Mouse (Mus musculus): ENCODE measurements at regions not wholly inside any gene's neighbourhood (a gene's known extent, or its start where the extent isn't known, plus 50 kb on each side); places are given as distances from the start of the nearest gene placed in this dataset.

DNA sequence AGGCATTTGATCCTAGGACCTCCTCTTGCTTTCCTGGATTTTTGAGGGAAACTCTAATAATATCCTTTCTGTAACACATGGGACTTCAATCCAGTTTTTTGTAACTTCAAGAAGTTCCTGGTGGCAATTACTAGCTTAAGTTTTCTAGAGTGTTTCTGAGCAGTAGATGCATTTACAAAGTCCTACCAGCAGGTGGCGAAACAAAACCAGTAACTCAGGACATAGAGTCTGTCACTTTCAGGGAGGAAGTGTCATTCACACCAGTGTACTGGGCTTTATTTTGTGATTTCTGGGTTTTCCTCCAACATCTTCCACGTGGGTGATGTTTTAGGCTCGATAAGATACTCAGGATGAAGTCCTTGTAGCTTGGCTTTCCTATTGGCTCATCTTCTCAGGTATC is 61.1 kb upstream of the Slc25a36 start:
- Histone ChIP-seq H3K27me3 (ENCODE audit: control insufficient read depth, insufficient read depth, low read length) (no peaks in the 10 kb centered on the region), H3K9me3 (ENCODE audit: control insufficient read depth, low read length) (no peaks in the 10 kb centered on the region), H3K4me3 (ENCODE audit: insufficient read depth in 1 of 2, low read depth in 2 of 2, low read length in 2 of 2) (no peak overlapping the region), H3K4me2 (ENCODE audit: low read depth) (no peak overlapping the region), H3K27ac (no peak overlapping the region), H3K4me1 (replicated peaks; ENCODE audit: control insufficient read depth in 2 of 2, insufficient read depth in 2 of 2, low read length in 1 of 2) (no peaks in the 10 kb centered on the region), H3K36me3 (replicated peaks; ENCODE audit: control insufficient read depth, insufficient read depth, low read depth) (no peaks in the 10 kb centered on the region), H3K9ac (replicated peaks) (no peak overlapping the region)
- WGBS (ENCODE audit: insufficient replicate concordance): 6% methylated on average over 3 of the region's 3 CpGs
- no peak for ATAC-seq (ENCODE audit: insufficient read depth)
- TF ChIP-seq EP300 (IDR thresholded peaks at IDR 0.05; ENCODE audit: low read depth): no peak
- TF ChIP-seq CTCF (IDR thresholded peaks at IDR 0.05; ENCODE audit: low read depth): peak; percentile 60
- DNase-seq (ENCODE audit: low read depth in 3 of 3, low spot score in 3 of 3): peak in 1 of 3 experiments; percentile 1

DNA sequence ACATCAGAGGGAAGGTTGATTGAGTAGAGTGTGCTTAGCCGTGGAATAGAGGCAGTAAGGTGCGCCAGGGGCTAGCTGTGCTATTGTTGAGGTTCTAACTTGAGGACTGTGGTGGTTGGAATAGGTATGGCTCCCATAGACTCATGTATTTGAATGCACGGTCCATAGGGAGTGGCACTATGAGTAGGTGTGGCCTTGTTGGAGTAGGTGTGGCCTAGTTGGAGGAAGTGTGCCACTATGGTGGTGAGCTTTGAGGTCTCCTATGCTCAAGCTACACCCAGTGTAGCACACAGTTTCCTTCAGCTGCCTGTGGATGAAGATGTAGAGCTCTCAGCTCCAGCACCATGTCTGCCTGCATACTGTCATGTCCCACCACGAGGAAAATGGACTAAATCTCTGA is 60.5 kb upstream of the Slc25a36 start:
- H3K36me3 ChIP-seq (replicated peaks; ENCODE audit: control insufficient read depth, insufficient read depth, low read depth): no peaks in the 10 kb centered on the region
- WGBS (ENCODE audit: insufficient replicate concordance): 68% methylated on average over 4 of the region's 4 CpGs
- no peaks in the 10 kb centered on the region for H3K27me3 ChIP-seq (ENCODE audit: control insufficient read depth, insufficient read depth, low read length)
- H3K9ac ChIP-seq (replicated peaks): no peak overlapping the region
- no peak overlapping the region for H3K4me3 ChIP-seq (ENCODE audit: insufficient read depth in 1 of 2, low read depth in 2 of 2, low read length in 2 of 2)
- no peaks in the 10 kb centered on the region for H3K9me3 ChIP-seq (ENCODE audit: control insufficient read depth, low read length)
- TF ChIP-seq CTCF (IDR thresholded peaks at IDR 0.05; ENCODE audit: low read depth): no peak
- no peak for TF ChIP-seq EP300 (IDR thresholded peaks at IDR 0.05; ENCODE audit: low read depth)
- H3K4me1 ChIP-seq (replicated peaks; ENCODE audit: control insufficient read depth in 2 of 2, insufficient read depth in 2 of 2, low read length in 1 of 2): no peaks in the 10 kb centered on the region
- DNase-seq (ENCODE audit: low read depth in 3 of 3, low spot score in 3 of 3): no peak
- no peak for ATAC-seq (ENCODE audit: insufficient read depth)
- no peak overlapping the region for H3K4me2 ChIP-seq (ENCODE audit: low read depth)
- no peak overlapping the region for H3K27ac ChIP-seq

DNA sequence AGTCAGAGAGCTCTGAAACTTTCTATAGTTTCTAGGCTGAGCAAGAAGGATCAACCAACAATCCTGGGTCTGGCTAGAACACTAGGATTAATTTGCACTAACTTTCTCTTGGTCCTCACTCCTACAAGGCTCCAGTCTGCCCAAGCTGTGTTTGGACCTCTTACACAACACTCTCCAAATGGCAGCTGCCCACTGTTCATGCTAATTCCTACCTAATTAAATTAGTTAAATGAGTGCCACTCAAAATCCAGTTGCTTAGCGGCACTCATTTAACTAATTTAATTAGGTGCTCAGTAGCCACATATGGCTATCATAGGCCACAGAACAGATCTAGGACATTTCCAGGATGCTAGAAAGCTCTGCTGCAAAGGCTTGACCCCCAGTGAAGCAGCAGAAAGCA is 59.9 kb upstream of the Slc25a36 start:
- DNase-seq (ENCODE audit: low read depth in 3 of 3, low spot score in 3 of 3): no peak
- no peak overlapping the region for H3K4me2 ChIP-seq (ENCODE audit: low read depth)
- H3K27me3 ChIP-seq (ENCODE audit: control insufficient read depth, insufficient read depth, low read length): no peaks in the 10 kb centered on the region
- WGBS (ENCODE audit: insufficient replicate concordance): 69% methylated on average over 1 of the region's 1 CpGs
- H3K9me3 ChIP-seq (ENCODE audit: control insufficient read depth, low read length): no peaks in the 10 kb centered on the region
- H3K27ac ChIP-seq: no peak overlapping the region
- no peak overlapping the region for H3K9ac ChIP-seq (replicated peaks)
- TF ChIP-seq EP300 (IDR thresholded peaks at IDR 0.05; ENCODE audit: low read depth) (no peak), CTCF (IDR thresholded peaks at IDR 0.05; ENCODE audit: low read depth) (no peak)
- ATAC-seq (ENCODE audit: insufficient read depth): no peak
- no peaks in the 10 kb centered on the region for H3K4me1 ChIP-seq (replicated peaks; ENCODE audit: control insufficient read depth in 2 of 2, insufficient read depth in 2 of 2, low read length in 1 of 2)
- H3K4me3 ChIP-seq (ENCODE audit: insufficient read depth in 1 of 2, low read depth in 2 of 2, low read length in 2 of 2): no peak overlapping the region
- H3K36me3 ChIP-seq (replicated peaks; ENCODE audit: control insufficient read depth, insufficient read depth, low read depth): no peaks in the 10 kb centered on the region

DNA sequence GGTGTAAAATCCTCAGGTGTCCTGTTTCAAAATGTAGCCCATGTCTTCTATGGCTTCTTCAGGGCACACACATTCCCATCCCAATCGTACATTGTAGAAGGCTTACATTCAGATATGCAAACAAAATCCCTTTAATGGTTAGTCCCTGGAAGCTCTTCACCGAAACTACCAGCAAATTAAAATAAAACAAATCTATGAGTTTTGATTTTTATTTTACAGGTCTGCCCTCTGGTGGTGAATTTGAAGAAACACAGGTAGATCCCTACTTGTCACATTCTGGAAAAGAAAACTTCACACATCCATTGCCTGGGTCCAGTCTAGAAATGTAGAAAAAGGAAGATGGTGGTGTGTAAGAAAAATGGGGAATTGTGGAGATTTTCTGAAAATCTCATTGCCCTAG is 51.5 kb upstream of the Slc25a36 start:
- DNase-seq (ENCODE audit: low read depth in 3 of 3, low spot score in 3 of 3) (no peak), ATAC-seq (ENCODE audit: insufficient read depth) (no peak)
- Histone ChIP-seq H3K9ac (replicated peaks) (no peak overlapping the region), H3K4me2 (ENCODE audit: low read depth) (no peak overlapping the region), H3K27ac (no peak overlapping the region), H3K36me3 (replicated peaks; ENCODE audit: control insufficient read depth, insufficient read depth, low read depth) (no peaks in the 10 kb centered on the region), H3K4me3 (ENCODE audit: insufficient read depth in 1 of 2, low read depth in 2 of 2, low read length in 2 of 2) (no peak overlapping the region), H3K4me1 (replicated peaks; ENCODE audit: control insufficient read depth in 2 of 2, insufficient read depth in 2 of 2, low read length in 1 of 2) (no peaks in the 10 kb centered on the region), H3K27me3 (ENCODE audit: control insufficient read depth, insufficient read depth, low read length) (peaks cover 3% of the 10 kb centered on the region; the same call in 1 of the 2 replicates), H3K9me3 (ENCODE audit: control insufficient read depth, low read length) (no peaks in the 10 kb centered on the region)
- TF ChIP-seq EP300 (IDR thresholded peaks at IDR 0.05; ENCODE audit: low read depth) (no peak), CTCF (IDR thresholded peaks at IDR 0.05; ENCODE audit: low read depth) (peak; percentile 20; the same call in 1 of the 2 replicates)
- 31% methylated on average over 2 of the region's 2 CpGs for WGBS (ENCODE audit: insufficient replicate concordance)
